Mouse (Mus musculus) intestine, postnatal 0 days (tissue): ENCODE results near the gene Fhdc1. TPM values are rescaled to one million over a fixed set of nuclear protein-coding genes. Genes with fewer than 3 reads are reported as not detected.

Source experiments
- ATAC-seq: fragments of 200-750 bp; cut with Nextera tagmentation; 2 replicates; pipeline ENCODE4 v1.8.0; 2017; ENCODE audit warnings: mild to moderate bottlenecking, moderate TSS enrichment, moderate library complexity
- H3K27ac ChIP-seq: fragments of 300-500 bp; sonication (generic); 2 replicates; pipeline ENCODE4 v1.5.1; 2014; ENCODE audit warnings: mild to moderate bottlenecking, low read depth, low read length, moderate library complexity
- H3K27me3 ChIP-seq: fragments of 300-500 bp; sonication (generic); replicated peaks from 2 replicates; pipeline ENCODE4 v1.6.1; 2014; ENCODE audit warnings: low read length, mixed read lengths; ENCODE audit not compliant: control insufficient read depth, insufficient read depth
- H3K36me3 ChIP-seq: fragments of 300-500 bp; sonication (generic); 2 replicates; pipeline ENCODE4 v1.6.1; 2014; ENCODE audit warnings: mild to moderate bottlenecking, moderate library complexity; ENCODE audit not compliant: control insufficient read depth, insufficient read depth
- H3K4me1 ChIP-seq: fragments of 300-500 bp; sonication (generic); replicated peaks from 2 replicates; pipeline ENCODE4 v1.6.1; 2014; ENCODE audit warnings: antibody characterized with exemption, low read length, mixed read lengths; ENCODE audit not compliant: control insufficient read depth, insufficient read depth
- H3K4me2 ChIP-seq: fragments of 300-500 bp; sonication (generic); replicated peaks from 2 replicates; pipeline ENCODE4 v1.6.1; 2014; ENCODE audit warnings: low read depth, mild to moderate bottlenecking, moderate library complexity
- H3K4me3 ChIP-seq: fragments of 300-500 bp; sonication (generic); 2 replicates; pipeline ENCODE4 v1.5.1; 2014; ENCODE audit warnings: low read depth, low read length
- H3K9ac ChIP-seq: fragments of 300-500 bp; sonication (generic); 2 replicates; pipeline ENCODE4 v1.6.1; 2014; ENCODE audit warnings: mild to moderate bottlenecking, low read depth, low read length
- H3K9me3 ChIP-seq: fragments of 300-500 bp; sonication (generic); 2 replicates; pipeline ENCODE4 v1.6.1; 2016; ENCODE audit warnings: mixed run types; ENCODE audit not compliant: control insufficient read depth
- CTCF ChIP-seq: sonication (generic); IDR thresholded peaks from 2 replicates; pipeline ENCODE4 v1.5.1; 2016; ENCODE audit warnings: low read depth, mild to moderate bottlenecking, control low read depth, antibody characterized with exemption, moderate library complexity
- WGBS: fragments of 180-500 bp; shearing (Covaris S2); extraction: QIAGEN DNeasy Blood & Tissue Kit; methylation state at CpG from one replicate; pipeline ENCODE4 v1.1.7; 2014; 5-methylcytosine and 5-hydroxymethylcytosine counted together
- polyA plus RNA-seq: library from polyadenylated mRNA; unstranded; fragments of >200 nt; fragmentation: Nextera tagmentation; extraction: Ambion mirVana; gene quantifications from 2 replicates; pipeline ENCODE4 v1.2.1, GENCODE M21; 2015

Fhdc1 gene
- polyA plus RNA-seq, 1 experiment from 2014 or later: 9.8 TPM

DNA sequence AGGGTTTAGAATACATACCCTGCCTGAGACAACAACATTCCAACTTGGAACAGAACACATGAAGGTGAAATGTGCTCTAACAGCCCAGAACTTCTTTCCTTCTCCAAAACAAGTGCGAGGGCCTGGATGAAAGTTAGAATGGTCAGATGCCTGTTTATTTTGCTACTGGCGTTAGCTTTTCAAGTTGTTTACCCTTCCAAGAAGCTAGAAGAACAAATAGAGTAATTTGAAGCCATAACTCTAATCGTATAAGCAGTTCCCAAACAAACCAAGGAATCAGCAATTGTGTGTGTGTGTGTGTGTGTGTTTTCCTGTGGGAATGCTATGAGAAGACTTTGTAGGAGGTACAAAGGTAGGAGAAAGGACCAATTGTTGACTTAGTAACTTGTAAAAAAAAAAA lies 4.7 kb upstream of the Fhdc1 start:
- Histone ChIP-seq H3K4me1 (no peaks in the 10 kb centered on the region; the same call in 1 of the 2 replicates), H3K4me2 (no peak overlapping the region), H3K4me3 (no peak overlapping the region), H3K36me3 (no peaks in the 10 kb centered on the region), H3K27ac (no peak overlapping the region), H3K27me3 (no peaks in the 10 kb centered on the region), H3K9me3 (no peaks in the 10 kb centered on the region), H3K9ac (no peak overlapping the region)
- WGBS: 61% methylated on average over 3 of the region's 3 CpGs
- no peak for ATAC-seq
- TF ChIP-seq CTCF: no peak

DNA sequence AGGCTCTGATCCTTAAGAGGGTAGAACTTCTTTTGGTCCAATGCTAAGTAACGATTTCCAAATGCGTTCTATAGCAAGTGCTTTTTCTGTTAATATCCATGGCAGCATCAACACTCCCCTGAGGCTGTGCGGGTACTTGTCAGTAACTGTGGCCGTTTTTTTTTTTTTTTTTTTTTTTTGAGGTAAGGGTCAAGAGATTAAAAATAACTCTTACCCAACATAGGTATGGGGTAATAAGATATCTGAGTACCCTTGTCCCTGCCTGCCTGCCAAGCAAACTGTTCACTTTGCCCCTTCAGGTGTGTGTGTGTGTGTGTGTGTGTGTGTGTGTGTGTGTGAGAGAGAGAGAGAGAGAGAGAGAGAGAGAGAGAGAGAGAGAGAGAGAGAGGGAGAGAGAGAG lies 4.1 kb upstream of the Fhdc1 start:
- Histone ChIP-seq H3K9ac (no peak overlapping the region), H3K27me3 (no peaks in the 10 kb centered on the region), H3K9me3 (no peaks in the 10 kb centered on the region), H3K4me1 (peaks cover under 1% of the 10 kb centered on the region; the same call in 1 of the 2 replicates), H3K36me3 (no peaks in the 10 kb centered on the region), H3K27ac (no peak overlapping the region), H3K4me2 (no peak overlapping the region), H3K4me3 (no peak overlapping the region)
- ATAC-seq: no peak
- 77% methylated on average over 4 of the region's 4 CpGs for WGBS
- no peak for TF ChIP-seq CTCF

DNA sequence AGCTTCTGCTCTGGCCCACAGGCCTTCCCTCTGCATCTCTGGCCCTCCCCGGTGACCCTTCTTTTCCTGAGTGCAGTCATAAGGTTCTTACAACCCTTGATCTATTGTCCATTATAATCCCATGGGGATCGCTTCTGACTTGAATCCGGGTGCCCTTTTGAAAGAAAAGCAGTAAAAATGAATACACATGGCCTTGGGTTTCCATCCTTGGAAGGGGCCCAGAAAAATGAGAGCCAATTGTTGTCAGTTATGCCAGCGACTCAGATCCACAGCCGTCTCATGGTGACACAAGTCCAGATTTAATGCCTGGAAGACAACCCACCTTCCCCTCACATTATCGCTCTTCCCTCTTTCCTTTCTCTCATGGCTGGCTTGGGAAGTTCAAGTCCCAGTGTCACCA lies 1.9 kb upstream of the Fhdc1 start:
- peaks cover 4% of the 10 kb centered on the region; the same call in 1 of the 2 replicates for H3K27me3 ChIP-seq
- H3K27ac ChIP-seq: no peak overlapping the region
- peaks cover 4% of the 10 kb centered on the region; the same call in 1 of the 2 replicates for H3K4me1 ChIP-seq
- no peak overlapping the region for H3K4me2 ChIP-seq
- H3K36me3 ChIP-seq: no peaks in the 10 kb centered on the region
- 94% methylated on average over 6 of the region's 6 CpGs for WGBS
- H3K4me3 ChIP-seq: no peak overlapping the region
- H3K9ac ChIP-seq: no peak overlapping the region
- ATAC-seq: no peak
- TF ChIP-seq CTCF: no peak
- H3K9me3 ChIP-seq: no peaks in the 10 kb centered on the region

DNA sequence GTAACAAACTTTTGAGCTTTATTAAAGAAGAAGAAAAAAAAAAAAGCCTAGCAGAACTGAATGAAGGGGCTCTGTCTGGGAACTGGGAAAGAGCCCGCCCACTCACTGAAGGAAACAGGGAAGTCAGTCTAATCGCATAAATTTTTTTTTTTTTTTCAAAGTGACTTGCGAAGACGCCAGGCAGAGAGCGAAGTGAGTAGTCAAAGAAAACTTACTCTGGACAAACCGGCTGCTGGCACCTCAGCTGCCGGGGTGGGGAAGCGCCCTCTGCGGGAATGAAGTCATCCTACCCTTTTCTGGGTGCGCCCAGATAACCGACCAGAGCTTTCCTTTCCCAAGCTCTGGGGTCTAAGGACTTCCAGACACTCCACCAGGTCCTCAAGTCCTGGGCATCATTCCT lies 875 bp upstream of the Fhdc1 start:
- H3K4me1 ChIP-seq: peaks cover 4% of the 10 kb centered on the region; the same call in 1 of the 2 replicates
- H3K27me3 ChIP-seq: peaks cover 4% of the 10 kb centered on the region; the same call in 1 of the 2 replicates
- H3K4me3 ChIP-seq: peak overlapping the region; percentile 73
- no peaks in the 10 kb centered on the region for H3K36me3 ChIP-seq
- H3K4me2 ChIP-seq: peak overlapping the region; percentile 100
- TF ChIP-seq CTCF: peak; percentile 72
- peak overlapping the region; percentile 81; the same call in 1 of the 2 replicates for H3K27ac ChIP-seq
- ATAC-seq: peak; percentile 39; the same call in 1 of the 2 replicates
- peak overlapping the region; percentile 76; the same call in 1 of the 2 replicates for H3K9ac ChIP-seq
- WGBS: 4% methylated on average over 11 of the region's 11 CpGs
- H3K9me3 ChIP-seq: no peaks in the 10 kb centered on the region

DNA sequence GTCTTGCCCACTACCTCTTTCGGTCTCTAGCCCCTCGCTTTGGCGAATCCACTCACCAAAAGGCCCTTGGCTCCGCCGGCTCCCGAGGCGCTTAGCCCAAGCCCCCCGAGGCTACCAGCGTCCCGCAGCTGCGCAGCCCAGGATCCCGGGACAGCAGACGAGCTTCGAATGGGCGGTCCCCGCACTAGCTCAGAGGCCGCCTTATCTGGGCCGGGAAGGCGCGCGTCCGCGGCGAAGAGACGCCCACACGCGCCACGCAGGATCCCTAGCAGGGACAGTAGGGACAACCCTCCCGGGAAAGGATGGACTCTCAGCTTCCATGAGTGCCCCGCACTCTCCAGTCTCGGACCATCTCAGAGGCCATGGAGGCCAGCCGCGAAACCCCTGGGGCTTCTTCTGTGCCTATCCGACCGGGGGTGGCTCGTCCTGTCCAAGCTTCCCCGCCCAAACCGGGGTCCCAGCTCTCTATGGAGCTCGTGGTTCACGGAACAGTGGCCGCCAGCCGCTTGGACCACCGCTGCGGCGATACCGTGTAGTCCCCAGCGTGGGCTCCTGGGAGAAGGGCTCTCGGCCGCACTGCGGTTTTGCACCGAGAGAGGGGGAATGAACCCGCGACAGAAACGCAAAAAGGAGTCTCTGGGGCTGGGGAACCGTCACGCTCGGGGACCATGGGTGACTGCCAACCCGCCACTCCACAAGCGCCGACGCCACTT lies 780 bp downstream of the Fhdc1 start:
- Histone ChIP-seq H3K9me3 (no peaks in the 10 kb centered on the region), H3K27me3 (peaks cover 4% of the 10 kb centered on the region; the same call in 1 of the 2 replicates), H3K9ac (peak overlapping the region; percentile 76), H3K4me1 (peaks cover 4% of the 10 kb centered on the region; the same call in 1 of the 2 replicates), H3K4me3 (peak overlapping the region; percentile 73), H3K36me3 (no peaks in the 10 kb centered on the region; the same call in 1 of the 2 replicates), H3K27ac (peak overlapping the region; percentile 81), H3K4me2 (peak overlapping the region; percentile 100)
- ATAC-seq: peak; percentile 55
- no peak for TF ChIP-seq CTCF
- WGBS: under 1% methylated on average over 61 of the region's 61 CpGs

DNA sequence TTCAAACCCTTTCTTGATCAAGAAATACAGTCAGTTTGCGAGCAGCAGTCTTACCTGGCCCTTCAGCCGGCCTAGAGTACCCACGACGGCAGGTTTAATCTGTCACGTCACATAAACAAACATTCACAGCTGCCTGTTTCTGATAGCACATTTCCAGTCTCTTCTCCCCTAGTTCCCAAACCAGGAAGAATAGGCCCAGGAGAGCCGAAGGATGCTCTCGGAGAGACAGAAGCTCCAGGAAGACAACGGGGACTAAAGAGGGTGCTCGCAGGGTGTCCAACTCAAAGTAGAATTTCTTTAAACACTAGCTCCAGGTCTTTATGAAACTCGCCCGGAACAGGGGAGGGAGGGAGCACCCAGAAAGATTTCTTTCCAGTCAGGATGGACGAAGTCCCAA lies 1.3 kb downstream of the Fhdc1 start:
- peaks cover 4% of the 10 kb centered on the region; the same call in 1 of the 2 replicates for H3K27me3 ChIP-seq
- whole genome bisulfite sequencing: 11% methylated on average over 12 of the region's 12 CpGs
- H3K27ac ChIP-seq: no peak overlapping the region
- ATAC-seq: no peak
- H3K4me3 ChIP-seq: peak overlapping the region; percentile 73
- H3K9ac ChIP-seq: peak overlapping the region; percentile 76
- H3K4me2 ChIP-seq: peak overlapping the region; percentile 100
- H3K4me1 ChIP-seq: peaks cover 4% of the 10 kb centered on the region; the same call in 1 of the 2 replicates
- no peaks in the 10 kb centered on the region; the same call in 1 of the 2 replicates for H3K36me3 ChIP-seq
- TF ChIP-seq CTCF: no peak
- H3K9me3 ChIP-seq: no peaks in the 10 kb centered on the region
